In genomic region chr12:83014848-83015247, GRCm38 (mm10) we compare ENCODE assay signal across 13 mouse cellular contexts.
DNase-seq lines count a peak whose midpoint lies in the region; ATAC-seq and TF ChIP-seq lines count a peak whose summit lies in the region.
"Had no signal": no experiment of that assay in that cellular context is flagged by ENCODE, and none has a peak within 500 bp of the region (broad histone marks: within the 10 kb centered on the region; RNA-seq: fewer than 3 reads in every experiment).

No protein-coding gene starts in this region.

- peak; percentile 70 for DNase-seq in forebrain, postnatal 0 days
- DNase-seq in kidney, postnatal 0 days (ENCODE audit: low spot score), result peak; percentile 19
- no peak for DNase-seq in kidney, adult 18-20 months
- DNase-seq in A20 (ENCODE audit: low read depth, low spot score), result peak; percentile 15
- DNase-seq in brain, adult 2 months (ENCODE audit: low read depth, low spot score), result peak; percentile 58
- DNase-seq in limb, embryonic 10.5 days (ENCODE audit: low spot score), result no peak
- DNase-seq in thymus, postnatal 4 days, result no peak
- DNase-seq: adrenal gland, adult 8-10 months; heart, postnatal 14 days; kidney, adult 2 months; right cerebral cortex, postnatal 14 days had no signal

- no peak overlapping the region for H3K9ac ChIP-seq in forebrain, postnatal 0 days
- H3K9ac ChIP-seq in forebrain, embryonic 13.5 days, result no peak overlapping the region
- no peak overlapping the region for H3K9ac ChIP-seq in kidney, postnatal 0 days (ENCODE audit: low read depth, low read length)
- H3K9ac ChIP-seq: limb, embryonic 15.5 days had no signal

- 10% methylated on average over 2 of the region's 2 CpGs for WGBS in forebrain, postnatal 0 days
- WGBS in forebrain, embryonic 13.5 days, result 20% methylated on average over 2 of the region's 2 CpGs
- whole genome bisulfite sequencing in kidney, postnatal 0 days, result 28% methylated on average over 2 of the region's 2 CpGs
- WGBS in limb, embryonic 10.5 days, result 23% methylated on average over 2 of the region's 2 CpGs

- no peak overlapping the region for H3K4me3 ChIP-seq in forebrain, postnatal 0 days (ENCODE audit: low read depth, low read length)
- no peak overlapping the region for H3K4me3 ChIP-seq in forebrain, embryonic 13.5 days
- no peak overlapping the region for H3K4me3 ChIP-seq in kidney, postnatal 0 days (replicated peaks; ENCODE audit: low read depth, low read length)
- H3K4me3 ChIP-seq in limb, embryonic 10.5 days, result no peak overlapping the region
- H3K4me3 ChIP-seq: limb, embryonic 15.5 days had no signal

- no peak overlapping the region for H3K27ac ChIP-seq in forebrain, postnatal 0 days (ENCODE audit: low read depth, low read length)
- no peak overlapping the region for H3K27ac ChIP-seq in forebrain, embryonic 13.5 days
- no peak overlapping the region for H3K27ac ChIP-seq in kidney, postnatal 0 days
- H3K27ac ChIP-seq in limb, embryonic 10.5 days, result no peak overlapping the region
- H3K27ac ChIP-seq: limb, embryonic 15.5 days had no signal

- H3K36me3 ChIP-seq in forebrain, postnatal 0 days (ENCODE audit: insufficient read depth), result no peaks in the 10 kb centered on the region
- no peaks in the 10 kb centered on the region for H3K36me3 ChIP-seq in forebrain, embryonic 13.5 days (ENCODE audit: poor library complexity, severe bottlenecking)
- H3K36me3 ChIP-seq in kidney, postnatal 0 days (ENCODE audit: insufficient read depth, low read length), result no peaks in the 10 kb centered on the region
- no peaks in the 10 kb centered on the region for H3K36me3 ChIP-seq in limb, embryonic 10.5 days
- H3K36me3 ChIP-seq: limb, embryonic 15.5 days had no signal

- no peaks in the 10 kb centered on the region for H3K4me1 ChIP-seq in forebrain, postnatal 0 days (ENCODE audit: insufficient read depth)
- H3K4me1 ChIP-seq in forebrain, embryonic 13.5 days, result no peaks in the 10 kb centered on the region
- no peaks in the 10 kb centered on the region for H3K4me1 ChIP-seq in kidney, postnatal 0 days (replicated peaks; ENCODE audit: insufficient read depth, low read length)
- 0 out of 2 replicates have a peak, but pooled peaks cover 3% of the 10 kb centered on the region for H3K4me1 ChIP-seq in limb, embryonic 10.5 days
- H3K4me1 ChIP-seq: limb, embryonic 15.5 days had no signal

- no peaks in the 10 kb centered on the region for H3K27me3 ChIP-seq in forebrain, postnatal 0 days (ENCODE audit: insufficient read depth, low read length)
- no peaks in the 10 kb centered on the region for H3K27me3 ChIP-seq in forebrain, embryonic 13.5 days
- H3K27me3 ChIP-seq in kidney, postnatal 0 days (ENCODE audit: insufficient read depth, low read length), result no peaks in the 10 kb centered on the region
- no peaks in the 10 kb centered on the region for H3K27me3 ChIP-seq in limb, embryonic 10.5 days (ENCODE audit: low read depth, poor library complexity, severe bottlenecking)
- H3K27me3 ChIP-seq: limb, embryonic 15.5 days had no signal

- peak; percentile 71 for TF ChIP-seq CTCF in forebrain, postnatal 0 days (IDR thresholded peaks at IDR 0.05; ENCODE audit: low read depth)
- peak; percentile 48; the same call in 1 of the 2 replicates for TF ChIP-seq CTCF in kidney, postnatal 0 days (IDR thresholded peaks at IDR 0.05; ENCODE audit: low read depth)

- H3K9me3 ChIP-seq in forebrain, postnatal 0 days (ENCODE audit: low read length), result no peaks in the 10 kb centered on the region
- no peaks in the 10 kb centered on the region for H3K9me3 ChIP-seq in forebrain, embryonic 13.5 days (replicated peaks)
- no peaks in the 10 kb centered on the region for H3K9me3 ChIP-seq in kidney, postnatal 0 days (replicated peaks; ENCODE audit: low read length)
- no peaks in the 10 kb centered on the region for H3K9me3 ChIP-seq in limb, embryonic 10.5 days (replicated peaks)
- H3K9me3 ChIP-seq: limb, embryonic 15.5 days had no signal

- H3K4me2 ChIP-seq in forebrain, postnatal 0 days (ENCODE audit: low read depth), result no peak overlapping the region
- H3K4me2 ChIP-seq in forebrain, embryonic 13.5 days, result no peak overlapping the region
- no peak overlapping the region for H3K4me2 ChIP-seq in kidney, postnatal 0 days (ENCODE audit: low read length)
- H3K4me2 ChIP-seq: limb, embryonic 15.5 days had no signal

- no peak; the same call in 1 of the 2 replicates for ATAC-seq in forebrain, postnatal 0 days
- ATAC-seq in forebrain, embryonic 13.5 days, result no peak
- no peak for ATAC-seq in kidney, postnatal 0 days (replicated peaks; ENCODE audit: low FRiP score, low read depth)

Comparison
In these comparisons a context has a peak if more than half of its experiments do, and no peak if none do; other contexts are left out.
1. DNase-seq: peak in forebrain, postnatal 0 days (single experiment), kidney, postnatal 0 days (single experiment), A20 (single experiment) and brain, adult 2 months (single experiment); none in kidney, adult 18-20 months (single experiment), limb, embryonic 10.5 days (single experiment) and thymus, postnatal 4 days (single experiment).